Mouse (Mus musculus): Measurements from ENCODE around the gene Trappc11.
"Not testable (repeated sequence)": the region's sequence is repeated elsewhere in the genome, so short reads cannot be mapped to it uniquely, and the experiment has no call there.

Gene Trappc11

DNA sequence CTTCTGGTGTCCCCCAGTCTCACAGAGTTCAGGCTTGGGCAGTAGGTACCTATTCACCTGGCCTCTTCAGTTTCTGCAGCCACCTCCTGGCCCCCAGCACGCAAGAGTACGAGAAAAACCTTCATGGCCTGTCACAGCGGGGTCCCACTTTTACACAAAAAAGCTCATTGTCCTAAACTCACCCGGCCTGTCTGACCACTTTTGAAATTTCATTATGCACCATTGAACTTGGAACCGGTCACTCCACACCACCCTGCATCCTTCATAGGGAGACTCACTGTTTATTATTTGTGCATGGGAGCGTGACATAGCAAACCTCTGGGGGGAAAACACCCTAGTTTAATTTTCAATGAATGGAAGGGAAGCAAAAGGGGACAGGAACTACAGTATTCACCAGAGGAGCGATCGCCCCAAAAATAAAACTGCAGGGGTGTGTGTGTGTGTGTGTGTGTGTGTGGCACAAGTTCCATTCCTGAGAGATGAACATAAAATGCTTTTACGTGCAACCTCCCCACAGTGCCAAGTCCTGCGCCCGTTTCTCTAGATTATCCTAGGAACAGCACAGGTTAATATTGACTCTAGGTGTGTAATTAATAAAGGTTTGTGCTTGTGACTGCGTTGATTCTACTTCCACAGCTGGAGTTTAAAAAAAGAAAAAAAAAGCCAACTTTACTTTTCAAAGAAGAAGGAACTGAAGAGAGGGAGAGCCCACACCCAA lies 50.8 kb downstream of the Trappc11 start:
- DNase-seq (ENCODE audit: low read depth) = no peak

DNA sequence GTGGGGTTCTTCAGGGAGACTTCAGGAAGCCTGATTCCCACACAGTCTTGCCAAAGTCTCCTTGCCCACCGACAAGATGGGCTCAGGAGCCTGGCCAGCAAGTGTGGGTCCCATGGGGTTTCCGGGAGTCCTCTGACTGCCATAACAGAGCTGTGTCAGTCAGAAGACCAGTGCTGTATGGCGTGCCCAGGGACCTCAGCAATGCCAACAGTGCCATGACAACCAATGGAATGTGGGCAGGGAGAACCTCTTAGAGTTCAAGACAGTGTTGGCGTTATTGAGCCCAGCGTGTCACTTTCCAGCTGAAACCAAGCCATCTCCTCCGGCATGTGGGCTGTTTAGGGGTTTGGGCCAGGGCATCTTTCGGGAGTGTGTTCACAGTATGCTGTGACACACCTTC lies 53.2 kb downstream of the Trappc11 start:
- DNase-seq (ENCODE audit: low read depth) = no peak

DNA sequence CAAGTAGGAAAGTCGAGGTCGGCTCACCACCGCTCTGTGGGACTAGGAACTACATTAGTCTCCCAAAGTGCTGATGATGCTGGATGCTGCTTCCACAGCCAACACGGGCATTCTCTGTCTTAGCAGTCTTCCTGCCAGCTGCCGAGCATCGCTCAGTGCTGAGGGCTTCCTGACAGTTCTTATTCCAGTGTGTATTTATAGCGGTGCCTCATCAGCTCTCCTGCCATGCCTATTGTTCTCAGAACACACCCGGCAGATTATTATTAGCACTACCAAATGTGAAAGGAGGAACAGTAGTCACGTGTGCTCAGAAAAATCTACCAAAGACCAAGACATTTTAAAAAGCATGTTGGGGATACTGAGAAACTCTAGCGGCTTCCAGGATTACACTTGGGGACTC lies 71.6 kb downstream of the Trappc11 start:
- no peak for DNase-seq (ENCODE audit: low read depth)

DNA sequence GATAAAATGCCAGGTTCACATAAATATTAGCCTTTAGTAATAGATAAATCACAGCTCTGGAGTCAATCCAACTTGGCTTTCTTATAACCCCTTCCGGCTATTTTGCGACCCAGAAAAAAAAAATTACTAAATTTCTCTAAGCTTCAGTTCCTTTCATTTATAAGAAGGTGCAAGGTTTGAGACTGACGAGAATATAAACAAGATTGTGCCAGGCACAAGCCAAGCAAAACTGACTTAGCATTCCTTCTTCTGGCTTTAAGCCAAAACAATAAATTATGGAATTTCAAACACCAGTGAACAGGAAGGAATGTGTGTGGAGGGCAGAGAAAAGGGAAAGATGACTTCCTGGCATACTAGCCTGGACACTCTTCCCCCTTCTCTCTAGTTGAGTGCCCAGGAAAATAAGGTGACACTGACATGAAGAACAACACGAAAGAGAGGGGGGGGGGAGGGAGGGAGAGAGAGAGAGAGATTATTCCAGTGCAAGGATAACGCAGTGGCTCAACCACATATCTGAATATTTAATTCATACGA lies 74.0 kb downstream of the Trappc11 start:
- no peak for DNase-seq (ENCODE audit: low read depth)

DNA sequence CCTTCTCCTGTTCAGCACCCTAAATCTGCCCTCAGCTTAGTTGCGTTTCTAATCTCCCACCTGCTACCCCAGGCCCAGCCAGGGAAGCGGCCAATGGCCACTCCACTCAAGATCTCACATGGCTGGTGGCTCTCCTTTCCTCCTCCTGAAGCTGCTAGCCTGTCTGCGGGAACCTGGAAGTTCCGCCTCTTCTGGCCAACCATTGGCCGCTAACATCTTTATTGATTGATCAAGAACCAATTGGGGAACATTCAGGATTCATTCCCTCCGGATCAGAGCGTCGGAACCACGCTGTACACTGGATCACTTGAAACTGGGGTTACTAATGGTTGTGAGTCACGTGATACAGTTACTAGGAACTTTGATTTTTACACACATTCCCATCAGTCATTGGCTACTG lies 74.7 kb downstream of the Trappc11 start:
- no peak for DNase-seq (ENCODE audit: low read depth)

DNA sequence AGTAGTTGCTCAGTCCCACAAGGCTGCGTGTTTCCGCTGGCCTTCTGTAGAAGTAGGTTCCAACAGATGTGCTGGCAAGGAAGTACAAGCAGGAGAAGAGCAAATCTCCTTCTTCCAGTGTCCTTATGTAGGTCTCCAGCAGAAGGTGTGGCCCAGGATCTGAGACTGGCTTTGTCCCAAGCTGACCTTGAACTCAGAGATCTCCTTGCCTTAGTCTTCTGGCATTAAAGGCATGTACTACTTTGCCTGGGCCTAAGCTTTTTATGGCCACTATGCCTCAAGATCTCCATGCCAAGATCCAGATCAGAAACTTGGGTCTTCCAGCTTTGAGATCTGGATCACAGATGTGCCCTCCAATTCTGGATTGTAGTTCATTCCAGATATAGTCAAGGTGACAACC lies 84.1 kb downstream of the Trappc11 start:
- DNase-seq (ENCODE audit: low read depth) = not testable (repeated sequence)

DNA sequence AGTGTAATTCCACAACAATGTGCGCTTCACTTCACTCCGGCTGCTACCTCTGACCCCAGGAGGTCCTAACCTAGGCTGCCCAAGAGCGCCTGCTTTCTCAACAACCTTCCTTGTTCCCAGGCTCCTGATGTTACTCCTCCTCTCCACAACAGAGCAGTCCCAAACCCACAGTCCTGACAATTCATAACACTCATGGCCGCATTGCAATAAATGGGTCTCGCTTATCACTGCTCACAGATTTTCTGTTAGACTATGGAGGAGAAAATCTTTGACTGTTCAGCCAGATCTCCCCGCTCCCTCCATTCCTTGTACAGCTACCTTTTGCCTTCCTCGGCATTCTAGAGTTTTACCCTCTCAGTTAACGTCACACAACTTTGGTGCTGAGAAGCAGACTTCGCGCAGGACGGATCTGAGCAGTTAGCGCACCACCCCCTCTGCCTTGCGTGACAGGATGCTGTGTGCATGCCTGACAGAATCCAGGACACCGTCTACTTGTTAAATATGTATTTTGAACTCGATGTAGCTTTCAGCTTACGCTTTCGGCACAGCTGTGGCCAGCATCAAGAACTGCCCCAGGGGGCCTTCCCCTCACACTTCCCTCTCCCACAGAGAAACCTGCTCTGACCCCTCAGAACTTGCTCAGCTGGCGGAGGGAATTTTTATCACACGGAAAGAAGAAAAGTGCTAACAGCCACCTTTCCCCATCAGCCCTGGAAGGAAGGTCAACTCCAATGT lies 86.8 kb downstream of the Trappc11 start, which contains the start of gene Stox2:
Stox2 (minus strand) TSS at position 51 of the 735 bp plus-strand sequence.
- no peak for DNase-seq (ENCODE audit: low read depth)
